Mouse (Mus musculus) MEL (cell line): ENCODE measurements around the gene Setdb2. TPM values are rescaled to one million over a fixed set of nuclear protein-coding genes. Genes with fewer than 3 reads are reported as not detected.

Experiments used
- DNase-seq: peaks from one replicate; pipeline ENCODE4 v3.0.0; 2011; ENCODE audit warnings: low read depth, low spot score
- H3K27ac ChIP-seq: 2 replicates; pipeline ENCODE4 v1.5.1; 2012; ENCODE audit warnings: low read depth, mild to moderate bottlenecking, control low read depth, low read length, moderate library complexity; ENCODE audit not compliant: control insufficient read depth
- H3K27me3 ChIP-seq, 2 experiments: fragments of 150-350 bp in 1 of 2; sonication (generic) in 1 of 2; 2 replicates each; pipeline ENCODE4 v1.6.1; 2012; ENCODE audit warnings: low read length in 2 of 2, mild to moderate bottlenecking in 2 of 2, improper control_type of control experiment in 1 of 2, moderate library complexity in 1 of 2; ENCODE audit not compliant: insufficient read depth in 2 of 2, control insufficient read depth in 1 of 2
- H3K36me3 ChIP-seq, 2 experiments: 2 replicates each; pipeline ENCODE4 v1.6.1; 2012 to 2014; ENCODE audit warnings: low read length in 2 of 2, improper control_type of control experiment in 1 of 2, inconsistent platforms in 1 of 2, mild to moderate bottlenecking in 1 of 2; ENCODE audit not compliant: insufficient read depth in 2 of 2, control insufficient read depth in 1 of 2
- H3K4me1 ChIP-seq, 2 experiments: fragments of 150-350 bp in 1 of 2; sonication (generic) in 1 of 2; 2 replicates each; pipeline ENCODE4 v1.6.1; 2012; ENCODE audit warnings: low read length in 2 of 2, improper control_type of control experiment in 1 of 2, mild to moderate bottlenecking in 1 of 2; ENCODE audit not compliant: insufficient read depth in 2 of 2, control insufficient read depth in 1 of 2
- H3K4me3 ChIP-seq, 2 experiments: fragments of 150-350 bp in 1 of 2; sonication (generic) in 1 of 2; 2 replicates each; pipeline ENCODE4 v1.5.1; 2012; ENCODE audit warnings: low read depth in 2 of 2, low read length in 2 of 2, mild to moderate bottlenecking in 2 of 2, moderate library complexity in 2 of 2, control low read depth in 1 of 2, improper control_type of control experiment in 1 of 2; ENCODE audit not compliant: control insufficient read depth in 1 of 2, insufficient read depth in 1 of 2
- H3K79me2 ChIP-seq: 2 replicates; pipeline ENCODE4 v1.6.1; 2012; ENCODE audit warnings: mild to moderate bottlenecking, low read length, moderate library complexity; ENCODE audit not compliant: control insufficient read depth, poor library complexity, insufficient read depth
- H3K9ac ChIP-seq: 2 replicates; pipeline ENCODE4 v1.6.1; 2012; ENCODE audit warnings: low read depth, mild to moderate bottlenecking, control low read depth, low read length, moderate library complexity; ENCODE audit not compliant: control insufficient read depth, poor library complexity, severe bottlenecking
- H3K9me3 ChIP-seq: fragments of 150-350 bp; sonication (generic); replicated peaks from 2 replicates; pipeline ENCODE4 v1.6.1; 2012; ENCODE audit warnings: mild to moderate bottlenecking, low read length, improper control_type of control experiment, moderate library complexity; ENCODE audit not compliant: insufficient read depth
- CHD2 ChIP-seq: IDR thresholded peaks from 2 replicates; pipeline ENCODE4 v1.6.1; 2011; ENCODE audit warnings: low read length, improper control_type of control experiment
- CTCF ChIP-seq, 3 experiments: IDR thresholded peaks in 2 of 3; conservative IDR thresholded peaks in 1 of 3; 2 replicates each; pipeline ENCODE4 v1.5.1; 2011 to 2012; ENCODE audit warnings: low read length in 3 of 3, low read depth in 2 of 3, mild to moderate bottlenecking in 2 of 3, improper control_type of control experiment in 1 of 3, inconsistent platforms in 1 of 3, mixed read lengths in 1 of 3, moderate library complexity in 1 of 3; ENCODE audit not compliant: control insufficient read depth in 1 of 3, insufficient read depth in 1 of 3, poor library complexity in 1 of 3, severe bottlenecking in 1 of 3
- ELF1 ChIP-seq: IDR thresholded peaks from 2 replicates; pipeline ENCODE4 v1.6.1; 2014; ENCODE audit warnings: low read depth, mild to moderate bottlenecking, inconsistent platforms, low read length, improper control_type of control experiment, moderate library complexity
- EP300 ChIP-seq, 2 experiments: IDR thresholded peaks; 2 replicates each; pipeline ENCODE4 v1.6.1; 2011; ENCODE audit warnings: improper control_type of control experiment in 2 of 2, low read length in 2 of 2, low read depth in 1 of 2, mild to moderate bottlenecking in 1 of 2
- ETS1 ChIP-seq: IDR thresholded peaks from 2 replicates; pipeline ENCODE4 v1.6.1; 2012; ENCODE audit warnings: low read depth, mild to moderate bottlenecking, inconsistent platforms, low read length, improper control_type of control experiment, moderate library complexity
- GABPA ChIP-seq: IDR thresholded peaks from 2 replicates; pipeline ENCODE4 v1.6.1; 2012; ENCODE audit warnings: low read depth, mild to moderate bottlenecking, inconsistent platforms, low read length, improper control_type of control experiment, moderate library complexity
- HCFC1 ChIP-seq: IDR thresholded peaks from 2 replicates; pipeline ENCODE4 v1.6.1; 2012; ENCODE audit warnings: low read depth, mild to moderate bottlenecking, inconsistent platforms, low read length, improper control_type of control experiment, moderate library complexity
- JUND ChIP-seq: IDR thresholded peaks from 2 replicates; pipeline ENCODE4 v1.6.1; 2011; ENCODE audit warnings: low read depth, mild to moderate bottlenecking, improper control_type of control experiment, low read length
- KAT2A ChIP-seq: conservative IDR thresholded peaks from 2 replicates; pipeline ENCODE4 v1.6.1; 2012; ENCODE audit warnings: low read depth, low read length, improper control_type of control experiment, inconsistent platforms
- MXI1 ChIP-seq: IDR thresholded peaks from 2 replicates; pipeline ENCODE4 v1.6.1; 2011; ENCODE audit warnings: mild to moderate bottlenecking, low read depth, low read length, improper control_type of control experiment
- MYB ChIP-seq: IDR thresholded peaks from 2 replicates; pipeline ENCODE4 v1.6.1; 2011; ENCODE audit warnings: mild to moderate bottlenecking, low read depth, low read length, improper control_type of control experiment
- MYC ChIP-seq: IDR thresholded peaks from 2 replicates; pipeline ENCODE4 v1.6.1; 2011; ENCODE audit warnings: low read depth, mild to moderate bottlenecking, low read length, improper control_type of control experiment, moderate library complexity
- NELFE ChIP-seq: IDR thresholded peaks from 2 replicates; pipeline ENCODE4 v1.6.1; 2011; ENCODE audit warnings: low read depth, low read length, improper control_type of control experiment
- NRF1 ChIP-seq: IDR thresholded peaks from 2 replicates; pipeline ENCODE4 v1.6.1; 2014; ENCODE audit warnings: low read depth, mild to moderate bottlenecking, inconsistent platforms, low read length, improper control_type of control experiment, moderate library complexity; ENCODE audit not compliant: poor library complexity, insufficient read depth, severe bottlenecking
- POLR2A ChIP-seq, 2 experiments: IDR thresholded peaks; 2 replicates each; pipeline ENCODE4 v1.6.1; 2011 to 2012; ENCODE audit warnings: low read length in 2 of 2, mild to moderate bottlenecking in 2 of 2, control low read depth in 1 of 2, improper control_type of control experiment in 1 of 2, low read depth in 1 of 2, moderate library complexity in 1 of 2; ENCODE audit not compliant: control insufficient read depth in 1 of 2, insufficient read depth in 1 of 2, poor library complexity in 1 of 2
- POLR2AphosphoS5 ChIP-seq: IDR thresholded peaks from 2 replicates; pipeline ENCODE4 v1.6.1; 2012; ENCODE audit warnings: low read depth, borderline replicate concordance, mild to moderate bottlenecking, inconsistent platforms, low read length, moderate library complexity, mixed read lengths
- SIN3A ChIP-seq: IDR thresholded peaks from 2 replicates; pipeline ENCODE4 v1.6.1; 2012; ENCODE audit warnings: low read length, improper control_type of control experiment, inconsistent platforms
- TAL1 ChIP-seq: IDR thresholded peaks from 2 replicates; pipeline ENCODE4 v1.6.1; 2012; ENCODE audit warnings: mild to moderate bottlenecking, inconsistent platforms, low read length, moderate library complexity, mixed read lengths
- TBP ChIP-seq: IDR thresholded peaks from 2 replicates; pipeline ENCODE4 v1.8.0; 2011; ENCODE audit warnings: low read depth, low read length, improper control_type of control experiment
- USF2 ChIP-seq, 2 experiments: IDR thresholded peaks; 2 replicates each; pipeline ENCODE4 v1.6.1; 2011 to 2012; ENCODE audit warnings: improper control_type of control experiment in 2 of 2, low read length in 2 of 2, borderline replicate concordance in 1 of 2, inconsistent platforms in 1 of 2, low read depth in 1 of 2, mild to moderate bottlenecking in 1 of 2; ENCODE audit not compliant: insufficient read depth in 1 of 2
- polyA plus RNA-seq, 2 experiments: library from polyadenylated mRNA; stranded (reverse) in 1 of 2; unstranded in 1 of 2; fragments of >175 nt in 1 of 2; fragments of >200 nt in 1 of 2; gene quantifications; 2 replicates each; pipeline versions ENCODE4 v1.2.1 to v1.2.4; 2012; ENCODE audit warnings: low replicate concordance in 2 of 2, low read depth in 1 of 2; ENCODE audit not compliant: insufficient read length in 2 of 2, insufficient read depth in 1 of 2, missing spikeins in 1 of 2
- total RNA-seq: library from RNA; depleted of rRNA; stranded (reverse); fragments of 300-350 nt; gene quantifications from 2 replicates; pipeline ENCODE4 v1.2.3, GENCODE M21; 2012

Setdb2 gene
- total and polyA plus RNA-seq, 3 experiments = 10.8 to 18.3 TPM; not detected in 1

DNA sequence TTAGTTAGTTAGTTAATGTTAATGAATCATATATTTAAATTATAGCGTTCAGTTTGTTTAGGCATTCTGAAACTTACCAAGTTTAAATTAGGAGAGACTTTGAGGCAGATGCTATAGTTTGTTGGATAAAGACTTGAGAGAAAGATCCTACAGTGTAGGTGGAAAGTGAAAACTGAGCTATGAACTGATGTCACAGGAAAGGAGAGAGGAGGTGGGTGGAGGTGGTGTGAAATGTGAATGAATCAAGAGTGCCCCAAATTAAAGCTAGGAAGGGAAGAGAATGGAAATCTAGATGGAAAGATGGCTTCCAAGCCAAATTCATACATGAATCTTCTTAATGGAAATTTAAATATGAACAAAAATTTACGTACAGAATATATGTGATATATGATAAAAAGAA, 25.8 kb upstream of the Setdb2 start:
- Histone ChIP-seq H3K9ac (no peak overlapping the region), H3K27me3 (no peaks in the 10 kb centered on the region), H3K36me3 (peaks cover 6 to 9% of the 10 kb centered on the region in 2 experiments), H3K79me2 (no peaks in the 10 kb centered on the region), H3K4me1 (peaks cover 2 to 9% of the 10 kb centered on the region in 2 experiments; a peak in 3 of 4 replicates), H3K9me3 (no peaks in the 10 kb centered on the region), H3K27ac (no peak overlapping the region), H3K4me3 (no peak overlapping the region)
- DNase-seq = no peak
- TF ChIP-seq GABPA (no peak), POLR2AphosphoS5 (no peak), TAL1 (no peak), NELFE (no peak), ELF1 (no peak), CTCF (IDR thresholded peaks at IDR 0.05 in 2 of 3, conservative IDR thresholded peaks at IDR 0.05 in 1 of 3; ENCODE audit: control insufficient read depth in 1 of 3, insufficient read depth in 1 of 3, low read depth in 2 of 3, low read length in 3 of 3, poor library complexity in 1 of 3, severe bottlenecking in 1 of 3) (no peak), JUND (no peak), NRF1 (no peak), ETS1 (no peak), MXI1 (no peak), KAT2A (no peak), HCFC1 (no peak), POLR2A (IDR thresholded peaks at IDR 0.05; ENCODE audit: control insufficient read depth in 1 of 2, insufficient read depth in 1 of 2, low read depth in 1 of 2, low read length in 2 of 2, poor library complexity in 1 of 2) (no peak)

DNA sequence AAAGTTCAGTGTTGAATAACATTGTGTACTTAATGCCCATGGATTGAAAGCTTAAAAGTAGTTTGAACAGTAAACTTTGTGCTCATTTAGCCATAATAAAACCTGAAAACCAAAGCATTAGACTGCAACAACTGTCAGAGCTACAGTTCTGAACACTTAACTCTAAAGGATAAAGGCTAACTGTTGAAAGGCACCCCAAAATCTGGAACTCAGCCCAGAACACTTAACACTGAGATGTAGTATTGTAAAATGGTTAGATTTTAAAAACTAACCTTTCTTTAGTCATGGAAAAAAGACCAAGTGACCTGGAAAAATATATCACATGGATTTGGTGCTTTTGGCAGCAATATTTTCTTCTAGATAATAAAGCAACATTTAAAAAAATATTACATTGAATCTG, 7.3 kb upstream of the Setdb2 start:
- Histone ChIP-seq H3K4me1 (peaks cover 0 to 1% of the 10 kb centered on the region in 2 experiments; a peak in 2 of 4 replicates), H3K9ac (no peak overlapping the region), H3K4me3 (no peak overlapping the region), H3K9me3 (no peaks in the 10 kb centered on the region), H3K27me3 (no peaks in the 10 kb centered on the region), H3K79me2 (no peaks in the 10 kb centered on the region; the same call in 1 of the 2 replicates), H3K27ac (no peak overlapping the region), H3K36me3 (peaks cover 0 to under 1% of the 10 kb centered on the region in 2 experiments; a peak in 2 of 4 replicates)
- DNase-seq = no peak
- TF ChIP-seq GABPA (no peak), CHD2 (no peak), MYB (no peak), MYC (no peak), TAL1 (no peak), EP300 (IDR thresholded peaks at IDR 0.05; ENCODE audit: low read depth in 1 of 2, low read length in 2 of 2) (no peak), TBP (no peak), SIN3A (no peak), USF2 (IDR thresholded peaks at IDR 0.05; ENCODE audit: borderline replicate concordance in 1 of 2, insufficient read depth in 1 of 2, low read depth in 1 of 2, low read length in 2 of 2) (no peak), POLR2A (IDR thresholded peaks at IDR 0.05; ENCODE audit: control insufficient read depth in 1 of 2, insufficient read depth in 1 of 2, low read depth in 1 of 2, low read length in 2 of 2, poor library complexity in 1 of 2) (no peak)
